Comparison of ENCODE assay signal across 28 mouse cellular contexts in genomic region chr5:12124935-12125334, GRCm38 (mm10).
"Had no signal": no experiment of that assay in that cellular context is flagged by ENCODE, and none has a peak within 500 bp of the region (broad histone marks: within the 10 kb centered on the region; RNA-seq: fewer than 3 reads in every experiment).

No protein-coding gene starts in this region.

- H3K9me3 ChIP-seq: embryonic facial prominence, embryonic 10.5 days; embryonic facial prominence, embryonic 12.5 days; embryonic facial prominence, embryonic 13.5 days; embryonic facial prominence, embryonic 15.5 days; forebrain, embryonic 10.5 days; forebrain, embryonic 12.5 days; forebrain, embryonic 13.5 days; forebrain, embryonic 15.5 days had no signal

- H3K36me3 ChIP-seq: embryonic facial prominence, embryonic 10.5 days; embryonic facial prominence, embryonic 12.5 days; embryonic facial prominence, embryonic 13.5 days; embryonic facial prominence, embryonic 15.5 days; forebrain, embryonic 10.5 days; forebrain, embryonic 12.5 days; forebrain, embryonic 15.5 days had no signal

- H3K4me1 ChIP-seq: embryonic facial prominence, embryonic 10.5 days; embryonic facial prominence, embryonic 12.5 days; embryonic facial prominence, embryonic 13.5 days; embryonic facial prominence, embryonic 15.5 days; forebrain, embryonic 10.5 days; forebrain, embryonic 12.5 days; forebrain, embryonic 13.5 days; forebrain, embryonic 15.5 days had no signal

- H3K4me2 ChIP-seq: embryonic facial prominence, embryonic 12.5 days; embryonic facial prominence, embryonic 13.5 days; embryonic facial prominence, embryonic 15.5 days; forebrain, embryonic 12.5 days; forebrain, embryonic 13.5 days; forebrain, embryonic 15.5 days had no signal

- H3K27me3 ChIP-seq: embryonic facial prominence, embryonic 12.5 days; embryonic facial prominence, embryonic 13.5 days; embryonic facial prominence, embryonic 15.5 days; forebrain, embryonic 12.5 days; forebrain, embryonic 13.5 days; forebrain, embryonic 15.5 days had no signal

- H3K4me3 ChIP-seq: embryonic facial prominence, embryonic 10.5 days; embryonic facial prominence, embryonic 12.5 days; embryonic facial prominence, embryonic 13.5 days; embryonic facial prominence, embryonic 15.5 days; erythroblast, embryonic 14.5 days; forebrain, embryonic 10.5 days; forebrain, embryonic 12.5 days; forebrain, embryonic 13.5 days; forebrain, embryonic 15.5 days; gastrocnemius, adult 2 months had no signal

- H3K27ac ChIP-seq: embryonic facial prominence, embryonic 10.5 days; embryonic facial prominence, embryonic 12.5 days; embryonic facial prominence, embryonic 13.5 days; embryonic facial prominence, embryonic 15.5 days; forebrain, embryonic 10.5 days; forebrain, embryonic 12.5 days; forebrain, embryonic 13.5 days; forebrain, embryonic 15.5 days; gastrocnemius, adult 2 months had no signal

- DNase-seq: cerebellum, adult 2 months; cerebellum, adult 8-10 months; cerebellum, adult 9-10 months; cerebellum, adult 9-11 months; cerebellum, postnatal 10 days; cerebellum, postnatal 14 days; cerebellum, postnatal 25 days; cerebellum, postnatal 36 days; embryo, embryonic 11 days; forebrain, postnatal 0 days; gastrocnemius, adult 2 months; gastrocnemius, postnatal 10 days; gastrocnemius, postnatal 14 days; gastrocnemius, postnatal 25 days; gastrocnemius, postnatal 36 days; heart, adult 11 months; heart, adult 18-20 months had no signal

- ATAC-seq: forebrain, embryonic 13.5 days; forebrain, embryonic 14.5 days; forebrain, embryonic 15.5 days; forebrain, embryonic 16.5 days; forebrain, postnatal 0 days had no signal

- H3K9ac ChIP-seq: embryonic facial prominence, embryonic 12.5 days; embryonic facial prominence, embryonic 13.5 days; embryonic facial prominence, embryonic 15.5 days; forebrain, embryonic 12.5 days; forebrain, embryonic 13.5 days; forebrain, embryonic 15.5 days; forebrain, postnatal 0 days had no signal
